Mouse (Mus musculus) limb, embryonic 10.5 days (tissue): Measurements from ENCODE around the gene Pqlc2. TPM values are rescaled to one million over a fixed set of nuclear protein-coding genes. Genes with fewer than 3 reads are reported as not detected.

Experiments
- DNase-seq: peaks from one replicate; pipeline ENCODE4 v3.0.0-alpha.2; 2017; ENCODE audit warnings: low spot score
- H3K27ac ChIP-seq: fragments of 300-500 bp; sonication (generic); 2 replicates; pipeline ENCODE4 v1.5.1; 2016; ENCODE audit warnings: mild to moderate bottlenecking
- H3K27me3 ChIP-seq: fragments of 300-500 bp; sonication (generic); 2 replicates; pipeline ENCODE4 v1.6.1; 2016; ENCODE audit warnings: low read depth, mild to moderate bottlenecking; ENCODE audit not compliant: poor library complexity, severe bottlenecking
- H3K36me3 ChIP-seq: fragments of 300-500 bp; sonication (generic); 2 replicates; pipeline ENCODE4 v1.6.1; 2016; ENCODE audit warnings: mild to moderate bottlenecking, moderate library complexity
- H3K4me1 ChIP-seq: fragments of 300-500 bp; sonication (generic); 2 replicates; pipeline ENCODE4 v1.6.1; 2016
- H3K4me3 ChIP-seq: fragments of 300-500 bp; sonication (generic); 2 replicates; pipeline ENCODE4 v1.5.1; 2016; ENCODE audit warnings: mild to moderate bottlenecking, moderate library complexity
- H3K9me3 ChIP-seq: fragments of 300-500 bp; sonication (generic); replicated peaks from 2 replicates; pipeline ENCODE4 v1.6.1; 2016; ENCODE audit warnings: mild to moderate bottlenecking
- WGBS: fragments of 180-500 bp; shearing (Covaris S2); methylation state at CpG from one replicate; pipeline ENCODE4 v1.1.7; 2016; 5-methylcytosine and 5-hydroxymethylcytosine counted together
- polyA plus RNA-seq: library from polyadenylated mRNA; unstranded; fragments of >200 nt; fragmentation: Nextera tagmentation; extraction: Ambion mirVana; gene quantifications from 2 replicates; pipeline ENCODE4 v1.2.1, GENCODE M21; 2016

Gene Pqlc2
- polyA plus RNA-seq, 1 experiment from 2014 or later: 19.7 TPM

DNA sequence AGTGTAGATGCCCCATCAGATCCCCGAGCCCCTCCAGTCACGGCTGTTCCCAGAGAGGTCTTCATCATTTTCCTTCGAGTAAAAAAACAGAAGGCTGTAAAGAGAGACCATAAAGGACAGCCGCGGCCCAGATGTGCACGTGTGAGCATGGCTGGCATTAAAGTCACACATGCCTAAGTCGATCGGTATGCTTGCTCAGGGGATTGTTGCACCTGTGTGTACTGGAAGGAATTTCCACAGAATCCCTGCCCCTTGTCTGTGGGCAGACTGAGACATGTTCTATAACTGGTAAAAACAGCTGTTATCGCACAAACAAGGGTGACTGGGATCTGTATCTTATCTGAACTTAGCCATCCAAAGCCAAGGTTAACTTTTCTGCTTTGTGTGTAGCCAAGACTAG, 38.9 kb downstream of the Pqlc2 start:
- Histone ChIP-seq H3K27me3 (no peaks in the 10 kb centered on the region), H3K4me1 (peaks cover 73% of the 10 kb centered on the region), H3K4me3 (no peak overlapping the region), H3K36me3 (peaks cover 73% of the 10 kb centered on the region), H3K27ac (peak overlapping the region; percentile 63; the same call in 1 of the 2 replicates), H3K9me3 (no peaks in the 10 kb centered on the region)
- DNase-seq: no peak
- WGBS: 78% methylated on average over 9 of the region's 9 CpGs

DNA sequence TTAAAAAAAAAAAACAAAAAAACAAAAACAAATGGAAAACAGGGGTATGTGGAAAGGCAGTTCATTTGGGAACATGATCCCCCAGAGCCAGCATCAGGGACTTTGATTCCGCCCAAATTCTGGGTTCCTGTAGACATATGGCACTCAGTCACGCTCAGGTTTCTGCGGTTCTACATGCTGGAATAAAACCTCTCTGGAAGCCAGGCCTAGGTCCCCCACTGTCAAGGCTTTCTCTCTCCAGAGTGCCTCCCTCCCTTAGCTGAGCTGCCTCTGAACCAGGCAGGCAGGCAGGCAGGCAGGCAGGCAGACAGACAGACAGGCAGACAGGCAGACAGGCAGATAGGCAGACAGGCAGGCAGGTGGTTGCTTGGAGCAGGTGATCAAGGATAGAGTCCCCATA, 40.3 kb downstream of the Pqlc2 start:
- no peak for DNase-seq
- H3K36me3 ChIP-seq: peaks cover 77% of the 10 kb centered on the region
- no peak overlapping the region for H3K4me3 ChIP-seq
- H3K27me3 ChIP-seq: no peaks in the 10 kb centered on the region
- peak overlapping the region; percentile 47; the same call in 1 of the 2 replicates for H3K27ac ChIP-seq
- peaks cover 73% of the 10 kb centered on the region for H3K4me1 ChIP-seq
- WGBS: 96% methylated on average over 3 of the region's 3 CpGs
- no peaks in the 10 kb centered on the region for H3K9me3 ChIP-seq

DNA sequence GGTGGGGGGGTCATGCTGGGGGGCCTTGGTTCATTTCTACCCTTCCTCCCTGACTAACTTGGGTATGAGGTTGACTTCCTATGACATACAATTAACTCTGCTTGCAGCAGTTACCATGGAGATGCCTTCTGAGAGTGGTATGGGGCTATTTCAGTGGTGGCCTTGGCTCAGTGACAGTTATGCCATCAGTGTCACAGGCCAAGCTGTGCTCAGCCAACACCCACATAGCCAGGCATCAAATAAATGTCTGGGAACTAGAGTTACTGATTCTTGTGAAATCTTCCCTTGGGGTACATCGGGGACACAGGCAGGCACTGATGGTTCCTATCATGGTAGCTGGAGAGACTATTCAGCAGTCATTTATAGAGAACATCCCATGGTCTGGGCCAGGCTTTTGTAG, 42.3 kb downstream of the Pqlc2 start:
- peaks cover 82% of the 10 kb centered on the region for H3K4me1 ChIP-seq
- H3K27ac ChIP-seq: peak overlapping the region; percentile 82
- DNase-seq: no peak
- H3K27me3 ChIP-seq: no peaks in the 10 kb centered on the region
- H3K9me3 ChIP-seq: no peaks in the 10 kb centered on the region
- peaks cover 78% of the 10 kb centered on the region for H3K36me3 ChIP-seq
- WGBS: 97% methylated on average over 1 of the region's 1 CpGs
- H3K4me3 ChIP-seq: no peak overlapping the region

DNA sequence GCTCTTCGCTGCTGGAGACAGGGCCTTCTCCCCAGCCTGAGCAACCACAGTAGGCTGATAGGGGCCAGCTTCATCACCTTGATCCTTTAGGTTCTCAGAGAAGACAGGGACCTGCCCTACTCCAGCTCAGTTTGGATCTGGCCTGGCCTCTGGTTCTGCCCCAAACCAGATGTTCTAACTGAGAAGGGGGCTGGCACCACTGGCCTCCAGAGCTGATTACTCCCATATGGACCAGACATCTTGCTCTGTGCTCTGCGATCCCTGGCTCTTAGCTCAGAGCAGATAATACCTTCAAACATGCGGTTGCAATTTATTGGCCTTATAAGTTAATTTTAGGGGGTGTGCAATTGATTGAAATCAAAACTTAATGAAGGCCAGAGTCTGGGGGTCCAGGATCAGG, 43.2 kb downstream of the Pqlc2 start:
- WGBS: 40% methylated on average over 3 of the region's 3 CpGs
- peaks cover 79% of the 10 kb centered on the region for H3K4me1 ChIP-seq
- peak overlapping the region; percentile 82 for H3K27ac ChIP-seq
- H3K27me3 ChIP-seq: no peaks in the 10 kb centered on the region
- H3K9me3 ChIP-seq: no peaks in the 10 kb centered on the region
- H3K4me3 ChIP-seq: no peak overlapping the region
- H3K36me3 ChIP-seq: peaks cover 78% of the 10 kb centered on the region
- DNase-seq: peak; percentile 58

DNA sequence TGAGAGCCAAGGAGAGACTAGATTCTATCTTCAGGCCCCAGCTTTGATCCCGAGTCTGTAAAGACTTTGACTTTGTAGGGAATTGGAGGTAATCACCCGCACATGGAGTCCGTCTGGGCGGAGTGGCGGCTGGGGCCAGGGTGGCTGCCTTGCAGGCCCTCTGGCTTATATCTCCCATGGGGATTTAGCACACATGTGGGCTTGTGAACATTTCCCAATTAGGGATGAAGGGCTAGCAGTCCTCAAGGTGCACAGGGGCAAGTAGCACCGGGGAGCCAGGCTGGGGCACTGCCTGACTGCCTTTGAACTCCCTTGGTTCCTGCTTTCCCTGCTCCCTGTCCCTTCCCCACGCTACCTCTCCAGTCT, 44.0 kb downstream of the Pqlc2 start:
- Histone ChIP-seq H3K9me3 (no peaks in the 10 kb centered on the region), H3K4me1 (peaks cover 70% of the 10 kb centered on the region), H3K27ac (peak overlapping the region; percentile 82), H3K4me3 (0 out of 2 replicates have a peak overlapping the region, but pooled peaks have one; percentile 6), H3K27me3 (no peaks in the 10 kb centered on the region), H3K36me3 (peaks cover 79% of the 10 kb centered on the region)
- DNase-seq: peak; percentile 59
- WGBS: 38% methylated on average over 7 of the region's 7 CpGs

DNA sequence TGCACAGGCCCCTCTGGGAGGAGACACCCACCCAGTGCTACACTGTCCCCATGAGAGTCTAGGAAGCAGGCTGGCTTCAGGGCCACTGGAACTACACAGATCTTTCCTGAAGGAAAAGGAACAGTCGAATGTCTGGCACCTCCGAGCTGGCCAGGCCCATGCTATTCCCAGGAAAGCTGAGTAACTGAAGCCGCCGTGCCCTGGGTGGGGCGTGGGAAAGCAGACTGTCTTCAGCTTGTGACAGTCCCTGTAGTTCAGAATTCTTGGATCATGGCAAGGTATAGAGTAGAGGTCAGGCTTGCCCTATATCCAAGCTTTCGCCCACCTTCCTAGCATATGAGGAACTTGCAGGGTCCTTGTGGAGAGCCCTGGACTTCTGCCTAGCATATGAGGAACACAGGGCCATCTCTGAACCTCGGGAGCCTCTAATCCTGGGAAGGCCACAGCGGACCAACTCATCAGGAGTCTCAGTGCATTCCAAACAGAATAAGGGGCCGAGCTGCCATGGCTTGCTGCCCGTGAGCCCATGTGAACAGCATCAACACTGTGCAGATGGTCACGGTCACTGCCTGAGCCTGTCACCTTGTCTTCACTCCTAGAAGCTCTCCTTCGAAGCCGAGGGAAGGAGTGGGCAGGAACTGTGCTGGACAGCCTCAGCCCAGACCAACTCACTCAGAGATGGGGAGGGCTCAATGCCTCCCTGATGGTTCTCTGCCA, 44.6 kb downstream of the Pqlc2 start:
- Histone ChIP-seq H3K27ac (peak overlapping the region; percentile 82), H3K27me3 (no peaks in the 10 kb centered on the region), H3K9me3 (no peaks in the 10 kb centered on the region), H3K4me1 (peaks cover 68% of the 10 kb centered on the region), H3K4me3 (0 out of 2 replicates have a peak overlapping the region, but pooled peaks have one; percentile 6), H3K36me3 (peaks cover 82% of the 10 kb centered on the region)
- no peak for DNase-seq
- WGBS: 78% methylated on average over 13 of the region's 13 CpGs

DNA sequence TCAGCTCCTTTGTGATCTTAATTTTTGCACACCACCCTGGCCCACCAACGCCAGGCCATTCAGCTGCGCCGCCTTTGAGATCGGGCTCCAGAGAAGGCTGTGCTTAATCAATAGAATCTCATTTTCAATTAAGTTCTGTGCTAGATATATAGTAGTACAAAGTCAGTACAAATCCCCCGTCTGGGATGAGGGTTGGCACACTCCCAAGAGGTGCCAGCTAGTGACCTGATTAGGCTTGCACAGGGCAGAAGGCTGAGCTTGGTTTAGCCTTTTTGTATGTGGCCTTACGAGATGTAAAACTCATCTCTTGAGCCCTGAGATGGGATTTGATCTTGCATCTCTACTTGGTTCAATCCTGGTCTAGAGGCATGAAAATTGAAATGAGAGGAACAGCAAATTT, 47.5 kb downstream of the Pqlc2 start:
- no peaks in the 10 kb centered on the region for H3K9me3 ChIP-seq
- H3K27ac ChIP-seq: no peak overlapping the region
- no peaks in the 10 kb centered on the region for H3K27me3 ChIP-seq
- H3K4me3 ChIP-seq: no peak overlapping the region
- 91% methylated on average over 6 of the region's 6 CpGs for WGBS
- peaks cover 89% of the 10 kb centered on the region for H3K36me3 ChIP-seq
- H3K4me1 ChIP-seq: peaks cover 69% of the 10 kb centered on the region
- no peak for DNase-seq

DNA sequence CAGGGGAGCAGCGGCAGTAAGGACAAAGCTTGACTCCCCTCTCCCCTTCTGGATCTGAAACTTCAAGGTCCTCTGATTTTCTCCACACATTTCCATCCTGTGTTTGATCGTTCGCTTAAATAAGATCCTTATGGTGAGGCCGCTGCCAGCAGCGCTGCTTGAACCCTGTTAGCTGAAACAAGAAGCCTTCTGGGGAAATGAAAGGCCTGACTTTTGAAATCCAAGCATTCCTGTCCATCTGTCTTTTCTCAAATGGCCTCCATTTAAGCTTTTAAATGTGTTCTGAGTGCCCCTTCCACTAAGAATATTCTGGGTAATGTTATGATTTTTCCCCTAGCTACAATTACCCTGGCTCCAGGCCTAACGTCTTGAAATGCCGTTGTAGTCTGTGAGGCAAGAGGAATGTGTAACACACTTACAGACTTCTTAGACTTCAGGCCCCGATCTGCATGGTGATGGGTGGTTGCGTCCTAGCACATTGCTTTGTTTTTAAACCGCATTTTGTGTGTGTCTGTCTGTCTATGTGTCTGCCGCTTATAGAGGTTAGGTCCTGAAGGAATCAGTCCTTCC, 51.1 kb downstream of the Pqlc2 start:
- H3K4me1 ChIP-seq: peaks cover 70% of the 10 kb centered on the region
- no peaks in the 10 kb centered on the region for H3K27me3 ChIP-seq
- peak overlapping the region; percentile 90 for H3K27ac ChIP-seq
- DNase-seq: no peak
- no peaks in the 10 kb centered on the region for H3K9me3 ChIP-seq
- 51% methylated on average over 11 of the region's 11 CpGs for WGBS
- H3K36me3 ChIP-seq: peaks cover 90% of the 10 kb centered on the region
- no peak overlapping the region for H3K4me3 ChIP-seq

DNA sequence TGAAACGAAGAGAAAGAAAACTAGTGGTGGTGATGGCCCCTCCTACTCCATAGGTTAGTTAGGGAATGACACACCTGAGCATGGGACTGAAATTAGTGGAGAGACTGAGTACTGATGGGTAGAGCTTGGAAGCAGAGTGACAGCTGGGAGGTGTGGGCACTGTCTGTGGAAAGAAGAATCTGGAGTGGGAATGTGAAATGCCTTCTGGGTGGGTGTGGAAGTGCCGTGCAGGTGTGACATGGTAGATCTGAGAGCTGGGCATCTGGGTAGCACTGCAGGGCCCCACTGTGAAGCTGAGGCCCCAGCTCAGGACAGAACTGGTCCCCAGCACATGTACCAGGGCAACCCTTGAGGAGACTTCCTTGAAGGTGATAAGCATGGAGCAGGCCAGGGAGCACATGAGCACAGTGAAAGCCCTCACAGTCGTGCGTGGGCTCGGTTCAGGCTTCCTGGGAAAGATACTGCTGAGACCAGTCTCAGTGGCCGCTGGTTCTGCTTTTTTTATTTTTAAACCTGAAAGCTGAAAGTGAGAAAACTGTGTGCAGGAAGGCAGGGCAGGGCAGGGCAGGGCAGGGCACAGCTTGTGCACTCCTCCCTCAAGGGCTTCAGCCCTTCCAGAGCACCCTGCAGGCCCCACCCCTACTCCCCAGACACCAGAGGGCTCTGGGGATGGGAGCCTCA, 51.7 kb downstream of the Pqlc2 start:
- no peak for DNase-seq
- Histone ChIP-seq H3K36me3 (peaks cover 84% of the 10 kb centered on the region), H3K27me3 (no peaks in the 10 kb centered on the region), H3K27ac (peak overlapping the region; percentile 90), H3K4me3 (no peak overlapping the region), H3K4me1 (peaks cover 72% of the 10 kb centered on the region), H3K9me3 (no peaks in the 10 kb centered on the region)
- 81% methylated on average over 6 of the region's 6 CpGs for WGBS

DNA sequence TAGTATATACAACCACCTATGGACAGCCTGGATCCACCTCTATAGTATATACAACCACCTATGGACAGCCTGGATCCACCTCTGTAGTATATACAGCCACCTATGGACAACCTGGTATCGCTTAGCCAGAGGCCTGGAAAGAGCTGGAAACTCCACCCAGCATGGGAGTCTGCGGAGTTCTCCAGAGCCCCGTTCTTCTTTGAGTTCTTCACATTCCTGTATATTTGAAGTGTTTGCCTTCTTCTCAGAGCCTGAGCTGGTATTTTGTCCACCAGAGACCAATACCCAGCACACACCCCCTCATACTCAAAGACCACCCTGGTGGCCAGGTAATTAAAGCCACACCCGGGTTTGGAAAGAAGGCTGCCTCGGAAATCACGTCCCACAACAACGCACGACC, 53.8 kb downstream of the Pqlc2 start:
- DNase-seq: no peak

DNA sequence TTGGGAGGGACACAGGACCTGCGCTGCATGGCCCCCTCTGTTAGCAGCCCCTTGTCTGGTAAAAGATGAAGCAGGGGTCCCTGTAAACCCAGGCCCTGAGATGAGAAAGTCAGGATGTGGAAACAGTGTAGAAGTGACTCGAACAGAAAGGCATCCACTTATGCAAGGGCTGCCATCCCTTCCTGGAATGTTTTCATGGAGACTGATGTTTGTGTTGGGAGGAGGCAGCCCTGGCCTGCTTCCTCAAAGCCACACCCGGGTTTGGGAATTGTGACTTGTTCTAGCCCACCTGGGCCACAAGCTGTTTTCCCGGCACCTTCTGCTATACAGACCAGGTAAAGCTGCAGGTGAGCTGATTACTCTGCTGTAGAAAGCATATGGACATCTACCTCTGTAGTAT, 54.4 kb downstream of the Pqlc2 start:
- WGBS: 96% methylated on average over 4 of the region's 4 CpGs
- DNase-seq: no peak
- peaks cover 57% of the 10 kb centered on the region for H3K36me3 ChIP-seq
- no peaks in the 10 kb centered on the region for H3K27me3 ChIP-seq
- no peaks in the 10 kb centered on the region for H3K9me3 ChIP-seq
- no peak overlapping the region for H3K4me3 ChIP-seq
- H3K4me1 ChIP-seq: peaks cover 93% of the 10 kb centered on the region
- peak overlapping the region; percentile 46; the same call in 1 of the 2 replicates for H3K27ac ChIP-seq

More for the DNA sequence above, 53.8 kb downstream of the Pqlc2 start:
- 82% methylated on average over 8 of the region's 8 CpGs for WGBS
- Histone ChIP-seq H3K4me3 (no peak overlapping the region), H3K27ac (peak overlapping the region; percentile 90; the same call in 1 of the 2 replicates), H3K27me3 (no peaks in the 10 kb centered on the region), H3K4me1 (peaks cover 88% of the 10 kb centered on the region), H3K9me3 (no peaks in the 10 kb centered on the region), H3K36me3 (peaks cover 63% of the 10 kb centered on the region)

DNA sequence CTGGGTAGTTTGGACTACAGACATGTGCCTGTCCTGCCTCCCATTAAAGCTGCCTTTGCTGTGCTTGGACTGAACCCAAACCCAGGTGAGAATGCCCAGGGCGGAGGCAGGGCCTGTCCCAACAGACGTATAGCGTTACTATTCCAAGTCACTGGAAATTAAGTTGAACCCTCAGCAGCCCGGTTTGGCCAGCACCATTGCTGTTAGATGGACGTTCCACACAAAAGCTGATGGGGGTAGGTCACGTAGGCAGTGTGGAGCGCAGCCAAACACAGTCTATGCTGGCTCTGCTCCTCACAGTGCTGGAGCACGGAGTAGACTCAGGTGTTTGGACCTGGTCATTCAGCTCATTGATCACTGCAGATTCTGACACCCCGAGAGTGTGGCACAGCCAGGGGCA, 57.3 kb downstream of the Pqlc2 start:
- peaks cover 96% of the 10 kb centered on the region for H3K4me1 ChIP-seq
- H3K4me3 ChIP-seq: no peak overlapping the region
- H3K9me3 ChIP-seq: no peaks in the 10 kb centered on the region
- H3K27ac ChIP-seq: peak overlapping the region; percentile 56; the same call in 1 of the 2 replicates
- no peak for DNase-seq
- WGBS: 92% methylated on average over 9 of the region's 9 CpGs
- peaks cover 30% of the 10 kb centered on the region for H3K36me3 ChIP-seq
- H3K27me3 ChIP-seq: no peaks in the 10 kb centered on the region
